Mouse (Mus musculus) heart, postnatal 0 days (tissue): ENCODE measurements around the gene Angel2. TPM values are rescaled to one million over a fixed set of nuclear protein-coding genes. Genes with fewer than 3 reads are reported as not detected.

Experiments
- ATAC-seq: fragments of 200-750 bp; cut with Nextera tagmentation; 2 replicates; pipeline ENCODE4 v1.8.0; 2017; ENCODE audit warnings: low read depth, moderate number of reproducible peaks, moderate library complexity; ENCODE audit not compliant: insufficient read depth
- DNase-seq: peaks from one replicate; pipeline ENCODE4 v3.0.0-alpha.2; 2016; ENCODE audit warnings: low spot score
- H3K27ac ChIP-seq: fragments of 300-500 bp; sonication (generic); 2 replicates; pipeline ENCODE4 v1.5.1; 2014; ENCODE audit warnings: low read depth, mild to moderate bottlenecking
- H3K27me3 ChIP-seq: fragments of 300-500 bp; sonication (generic); 2 replicates; pipeline ENCODE4 v1.6.1; 2014; ENCODE audit warnings: low read length, mixed read lengths; ENCODE audit not compliant: control insufficient read depth, insufficient read depth
- H3K36me3 ChIP-seq: fragments of 300-500 bp; sonication (generic); replicated peaks from 2 replicates; pipeline ENCODE4 v1.6.1; 2014; ENCODE audit warnings: low read length, mixed read lengths; ENCODE audit not compliant: control insufficient read depth, insufficient read depth
- H3K4me1 ChIP-seq: fragments of 300-500 bp; sonication (generic); 2 replicates; pipeline ENCODE4 v1.6.1; 2014; ENCODE audit warnings: antibody characterized with exemption; ENCODE audit not compliant: control insufficient read depth, insufficient read depth
- H3K4me2 ChIP-seq: fragments of 300-500 bp; sonication (generic); 2 replicates; pipeline ENCODE4 v1.6.1; 2014; ENCODE audit warnings: low read depth, mild to moderate bottlenecking, low read length, moderate library complexity
- H3K4me3 ChIP-seq: fragments of 300-500 bp; sonication (generic); 2 replicates; pipeline ENCODE4 v1.5.1; 2014; ENCODE audit warnings: low read depth, low read length
- H3K9ac ChIP-seq: fragments of 300-500 bp; sonication (generic); replicated peaks from 2 replicates; pipeline ENCODE4 v1.6.1; 2014; ENCODE audit warnings: low read depth, low read length, mixed read lengths
- H3K9me3 ChIP-seq: fragments of 300-500 bp; sonication (generic); replicated peaks from 2 replicates; pipeline ENCODE4 v1.6.1; 2016; ENCODE audit warnings: low read length; ENCODE audit not compliant: control insufficient read depth
- CTCF ChIP-seq: IDR thresholded peaks from 2 replicates; pipeline ENCODE4 v1.5.1; 2016; ENCODE audit warnings: antibody characterized with exemption, control low read depth, low read depth
- EP300 ChIP-seq: IDR thresholded peaks from 2 replicates; pipeline ENCODE4 v1.6.1; 2016; ENCODE audit warnings: antibody characterized with exemption, low read depth
- WGBS: fragments of 180-500 bp; shearing (Covaris S2); extraction: QIAGEN DNeasy Blood & Tissue Kit; methylation state at CpG from one replicate; pipeline ENCODE4 v1.1.7; 2014; 5-methylcytosine and 5-hydroxymethylcytosine counted together
- polyA plus RNA-seq: library from polyadenylated mRNA; unstranded; fragments of >200 nt; fragmentation: Nextera tagmentation; extraction: Ambion mirVana; gene quantifications from 2 replicates; pipeline ENCODE4 v1.2.1, GENCODE M21; 2015
- total RNA-seq: library from RNA; depleted of rRNA; stranded (reverse); fragments of >200 nt; gene quantifications from 2 replicates; pipeline ENCODE4 v1.2.3, GENCODE M21; 2014; ENCODE audit warnings: low replicate concordance

The Angel2 gene
- total and polyA plus RNA-seq, 2 experiments from 2014 or later = 23.8 to 25.1 TPM

GRCm38 (mm10) chr1:190919725-190920469 is 5.0 kb upstream of the Angel2 start:
- TF ChIP-seq EP300 = no peak
- TF ChIP-seq CTCF = no peak
- Histone ChIP-seq H3K4me2 (no peak overlapping the region), H3K4me3 (no peak overlapping the region), H3K27ac (no peak overlapping the region), H3K9me3 (no peaks in the 10 kb centered on the region), H3K4me1 (no peaks in the 10 kb centered on the region), H3K36me3 (no peaks in the 10 kb centered on the region), H3K9ac (no peak overlapping the region), H3K27me3 (no peaks in the 10 kb centered on the region)
- ATAC-seq (no peak), DNase-seq (no peak)
- WGBS = 68% methylated on average over 8 of the region's 8 CpGs

GRCm38 (mm10) chr1:190927311-190927710 is 2.4 kb downstream of the Angel2 start:
- TF ChIP-seq CTCF (no peak), EP300 (no peak)
- Histone ChIP-seq H3K4me3 (peak overlapping the region; percentile 75), H3K36me3 (no peaks in the 10 kb centered on the region), H3K9ac (no peak overlapping the region), H3K4me2 (peak overlapping the region; percentile 76), H3K9me3 (no peaks in the 10 kb centered on the region), H3K27ac (no peak overlapping the region), H3K27me3 (no peaks in the 10 kb centered on the region), H3K4me1 (peaks cover 14% of the 10 kb centered on the region)
- 90% methylated on average over 3 of the region's 3 CpGs for WGBS
- ATAC-seq = no peak
- no peak for DNase-seq

GRCm38 (mm10) chr1:190927751-190928369 is 2.9 kb downstream of the Angel2 start:
- Histone ChIP-seq H3K4me1 (peaks cover 14% of the 10 kb centered on the region), H3K27me3 (no peaks in the 10 kb centered on the region), H3K9me3 (no peaks in the 10 kb centered on the region), H3K36me3 (peaks cover 4% of the 10 kb centered on the region; the same call in 1 of the 2 replicates), H3K27ac (peak overlapping the region; percentile 98), H3K4me2 (peak overlapping the region; percentile 76), H3K4me3 (peak overlapping the region; percentile 75), H3K9ac (peak overlapping the region; percentile 86)
- no peak; the same call in 1 of the 2 replicates for TF ChIP-seq EP300
- no peak for TF ChIP-seq CTCF
- DNase-seq (peak; percentile 11), ATAC-seq (0 out of 2 replicates have a peak, but pooled peaks have one; percentile 15)
- WGBS = 8% methylated on average over 16 of the region's 16 CpGs

- H3K4me3 ChIP-seq = peak overlapping the region; percentile 75
- ATAC-seq (peak; percentile 94), DNase-seq (peak; percentile 94)
- H3K4me1 ChIP-seq = peaks cover 14% of the 10 kb centered on the region
- H3K27ac ChIP-seq = peak overlapping the region; percentile 98
- H3K9ac ChIP-seq = peak overlapping the region; percentile 86
- peak overlapping the region; percentile 76 for H3K4me2 ChIP-seq
- no peaks in the 10 kb centered on the region for H3K9me3 ChIP-seq
- H3K36me3 ChIP-seq = peaks cover 7% of the 10 kb centered on the region; the same call in 1 of the 2 replicates
- under 1% methylated on average over 35 of the region's 79 CpGs for WGBS
- TF ChIP-seq CTCF = 0 out of 2 replicates have a peak, but pooled peaks have one; percentile 3
- TF ChIP-seq EP300 = no peak; the same call in 1 of the 2 replicates
- no peaks in the 10 kb centered on the region for H3K27me3 ChIP-seq
These were observed 3.6 kb downstream of the Angel2 start for GRCm38 (mm10) chr1:190928370-190929009.

- WGBS = 3% methylated on average over 27 of the region's 27 CpGs
These were observed 4.2 kb downstream of the Angel2 start for GRCm38 (mm10) chr1:190929010-190929695.

More at GRCm38 (mm10) chr1:190929010-190929695, 4.2 kb downstream of the Angel2 start:
- Histone ChIP-seq H3K9me3 (no peaks in the 10 kb centered on the region), H3K36me3 (peaks cover 13% of the 10 kb centered on the region), H3K9ac (peak overlapping the region; percentile 86), H3K27me3 (no peaks in the 10 kb centered on the region), H3K27ac (peak overlapping the region; percentile 98), H3K4me3 (peak overlapping the region; percentile 75), H3K4me2 (peak overlapping the region; percentile 76), H3K4me1 (peaks cover 14% of the 10 kb centered on the region)
- DNase-seq (peak; percentile 66), ATAC-seq (peak; percentile 29)
- no peak for TF ChIP-seq CTCF
- no peak for TF ChIP-seq EP300
